Mouse (Mus musculus) midbrain, embryonic 12.5 days (tissue): ENCODE results near the gene Chst11. TPM values are rescaled to one million over a fixed set of nuclear protein-coding genes. Genes with fewer than 3 reads are reported as not detected.

Source experiments
- ATAC-seq: fragments of 200-750 bp; cut with Nextera tagmentation; 2 replicates; pipeline ENCODE4 v1.8.0; 2017; ENCODE audit warnings: low read depth, moderate TSS enrichment, moderate library complexity; ENCODE audit not compliant: low FRiP score
- H3K27ac ChIP-seq: fragments of 300-500 bp; sonication (generic); replicated peaks from 2 replicates; pipeline ENCODE4 v1.5.1; 2016; ENCODE audit warnings: mild to moderate bottlenecking
- H3K27me3 ChIP-seq: fragments of 300-500 bp; sonication (generic); 2 replicates; pipeline ENCODE4 v1.6.1; 2016; ENCODE audit warnings: mild to moderate bottlenecking
- H3K36me3 ChIP-seq: fragments of 300-500 bp; sonication (generic); 2 replicates; pipeline ENCODE4 v1.6.1; 2016
- H3K4me1 ChIP-seq: fragments of 300-500 bp; sonication (generic); 2 replicates; pipeline ENCODE4 v1.6.1; 2016
- H3K4me2 ChIP-seq: fragments of 300-500 bp; sonication (generic); replicated peaks from 2 replicates; pipeline ENCODE4 v1.6.1; 2016; ENCODE audit warnings: mild to moderate bottlenecking, moderate library complexity
- H3K4me3 ChIP-seq: fragments of 300-500 bp; sonication (generic); 2 replicates; pipeline ENCODE4 v1.5.1; 2016; ENCODE audit warnings: mild to moderate bottlenecking
- H3K9ac ChIP-seq: fragments of 300-500 bp; sonication (generic); replicated peaks from 2 replicates; pipeline ENCODE4 v1.6.1; 2016; ENCODE audit warnings: mild to moderate bottlenecking, moderate library complexity
- H3K9me3 ChIP-seq: fragments of 300-500 bp; sonication (generic); 2 replicates; pipeline ENCODE4 v1.6.1; 2016; ENCODE audit warnings: mild to moderate bottlenecking
- WGBS: fragments of 180-500 bp; shearing (Covaris S2); methylation state at CpG from one replicate; pipeline ENCODE4 v1.1.7; 2016; 5-methylcytosine and 5-hydroxymethylcytosine counted together
- polyA plus RNA-seq: library from polyadenylated mRNA; unstranded; fragments of >200 nt; fragmentation: Nextera tagmentation; extraction: Ambion mirVana; gene quantifications from 2 replicates; pipeline ENCODE4 v1.2.1, GENCODE M21; 2016

Chst11 gene
- polyA plus RNA-seq, 1 experiment from 2014 or later, result 2.3 TPM

DNA sequence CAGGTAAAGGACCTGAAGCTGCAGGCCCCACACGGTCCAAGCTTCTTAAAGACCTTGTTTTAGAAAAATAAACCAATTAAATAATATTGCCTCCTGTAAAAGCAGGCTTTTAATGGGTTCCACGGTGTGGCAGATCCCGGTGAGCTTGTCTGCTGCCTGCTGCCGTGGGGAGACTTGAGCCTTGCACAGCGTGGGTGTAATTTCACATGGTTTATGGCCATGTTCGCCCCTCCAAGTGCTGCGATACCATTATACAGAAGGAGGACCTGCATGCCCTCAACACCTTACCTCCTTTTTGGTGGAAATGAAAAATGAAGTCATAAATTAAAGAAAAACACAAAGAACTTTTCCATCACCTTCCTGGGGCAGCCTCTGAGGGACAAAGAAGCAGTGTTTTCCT lies 103.0 kb downstream of the Chst11 start:
- peaks cover 33% of the 10 kb centered on the region for H3K4me1 ChIP-seq
- peak overlapping the region; percentile 35; the same call in 1 of the 2 replicates for H3K27ac ChIP-seq
- H3K4me2 ChIP-seq, result no peak overlapping the region
- H3K9me3 ChIP-seq, result no peaks in the 10 kb centered on the region
- no peaks in the 10 kb centered on the region for H3K27me3 ChIP-seq
- WGBS, result 80% methylated on average over 7 of the region's 7 CpGs
- no peak overlapping the region for H3K4me3 ChIP-seq
- no peaks in the 10 kb centered on the region for H3K36me3 ChIP-seq
- no peak for ATAC-seq
- H3K9ac ChIP-seq, result no peak overlapping the region

GRCm38 (mm10) chr10:83088826-83089225 lies 103.5 kb downstream of the Chst11 start:
- H3K27ac ChIP-seq, result peak overlapping the region; percentile 35
- no peak overlapping the region for H3K9ac ChIP-seq
- H3K4me2 ChIP-seq, result no peak overlapping the region
- WGBS, result 30% methylated on average over 2 of the region's 2 CpGs
- no peak overlapping the region for H3K4me3 ChIP-seq
- no peaks in the 10 kb centered on the region for H3K27me3 ChIP-seq
- peaks cover 32% of the 10 kb centered on the region for H3K4me1 ChIP-seq
- H3K9me3 ChIP-seq, result no peaks in the 10 kb centered on the region
- ATAC-seq, result no peak
- H3K36me3 ChIP-seq, result no peaks in the 10 kb centered on the region

GRCm38 (mm10) chr10:83090185-83090584 lies 104.9 kb downstream of the Chst11 start:
- H3K4me3 ChIP-seq, result no peak overlapping the region
- H3K27ac ChIP-seq, result no peak overlapping the region
- ATAC-seq, result no peak
- H3K4me2 ChIP-seq, result no peak overlapping the region
- H3K4me1 ChIP-seq, result peaks cover 30% of the 10 kb centered on the region
- no peaks in the 10 kb centered on the region for H3K9me3 ChIP-seq
- H3K36me3 ChIP-seq, result no peaks in the 10 kb centered on the region
- no peak overlapping the region for H3K9ac ChIP-seq
- WGBS, result 91% methylated on average over 8 of the region's 8 CpGs
- H3K27me3 ChIP-seq, result no peaks in the 10 kb centered on the region

- peaks cover 31% of the 10 kb centered on the region for H3K4me1 ChIP-seq
Measured at GRCm38 (mm10) chr10:83093705-83094104, 108.4 kb downstream of the Chst11 start.

DNA sequence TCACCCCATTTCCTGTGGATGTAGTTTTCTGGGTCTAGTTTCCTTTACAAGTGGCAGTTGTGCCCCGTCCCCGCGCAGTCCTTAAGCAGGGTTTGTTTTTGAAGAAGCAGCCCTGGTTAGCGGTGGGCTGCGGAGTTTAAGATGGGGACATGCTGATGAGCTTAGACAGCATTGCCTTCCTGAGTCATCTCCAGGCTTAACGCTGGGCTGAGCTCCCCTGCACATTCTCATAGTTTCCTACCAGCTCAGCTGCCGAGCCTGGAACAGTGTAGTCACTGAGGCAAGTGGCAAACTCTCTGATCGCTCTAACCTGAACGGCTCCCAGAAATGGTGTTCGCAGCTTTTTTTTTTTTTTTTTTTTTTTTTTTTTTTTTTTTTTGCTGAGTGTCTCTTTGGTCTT lies 109.0 kb downstream of the Chst11 start:
- Histone ChIP-seq H3K27ac (no peak overlapping the region), H3K4me1 (peaks cover 30% of the 10 kb centered on the region), H3K4me3 (no peak overlapping the region), H3K27me3 (no peaks in the 10 kb centered on the region), H3K9ac (no peak overlapping the region), H3K4me2 (no peak overlapping the region), H3K9me3 (no peaks in the 10 kb centered on the region), H3K36me3 (no peaks in the 10 kb centered on the region)
- ATAC-seq, result no peak
- 86% methylated on average over 10 of the region's 10 CpGs for WGBS

More at GRCm38 (mm10) chr10:83093705-83094104, 108.4 kb downstream of the Chst11 start:
- Histone ChIP-seq H3K4me2 (no peak overlapping the region), H3K27ac (no peak overlapping the region), H3K36me3 (no peaks in the 10 kb centered on the region), H3K4me3 (no peak overlapping the region), H3K9ac (no peak overlapping the region), H3K27me3 (no peaks in the 10 kb centered on the region), H3K9me3 (no peaks in the 10 kb centered on the region)
- ATAC-seq, result no peak
- WGBS, result 91% methylated on average over 6 of the region's 6 CpGs

DNA sequence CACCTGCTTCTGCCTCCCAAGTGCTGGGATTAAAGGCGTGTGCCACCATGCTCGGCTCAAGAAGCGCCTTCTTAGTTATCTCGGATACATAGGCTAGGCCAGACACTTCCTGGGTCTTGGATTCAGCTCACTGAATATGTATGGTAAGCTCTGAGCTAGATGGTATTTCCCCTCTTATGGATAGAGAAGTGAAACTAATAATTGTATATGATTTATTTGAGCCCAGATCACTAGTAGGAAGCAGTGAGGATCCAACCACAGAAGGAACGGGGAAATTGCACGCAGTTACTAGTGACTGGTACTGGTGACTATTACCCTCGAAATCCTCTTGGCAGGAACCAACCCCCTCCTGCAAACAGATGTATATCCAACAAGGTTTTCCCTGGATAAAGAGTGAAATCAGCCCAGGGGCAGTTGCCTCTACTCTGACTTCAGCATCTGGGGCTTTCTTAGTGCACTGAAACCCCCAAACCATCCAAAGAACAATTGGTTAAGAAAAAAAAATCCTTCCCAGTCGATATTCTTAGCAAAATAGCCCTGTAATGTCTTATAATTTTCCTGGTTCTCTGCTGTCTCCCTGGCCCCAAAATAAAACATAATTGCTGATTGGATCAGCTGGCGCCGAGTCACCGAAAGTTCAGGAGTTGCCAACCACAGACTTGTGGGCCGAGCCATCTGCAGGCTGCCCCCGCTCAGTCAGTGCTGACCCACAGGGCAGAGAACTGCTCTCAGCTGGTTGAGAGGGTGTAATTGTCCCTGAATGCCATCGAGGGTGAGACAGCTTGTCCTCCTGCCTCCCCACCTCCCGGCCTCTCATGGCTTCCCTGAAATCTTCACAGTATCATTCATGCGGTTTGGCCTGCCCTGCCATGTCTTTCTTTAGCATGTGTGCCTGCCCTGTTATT lies 109.8 kb downstream of the Chst11 start:
- whole genome bisulfite sequencing, result 78% methylated on average over 16 of the region's 16 CpGs
- Histone ChIP-seq H3K27me3 (no peaks in the 10 kb centered on the region), H3K9me3 (no peaks in the 10 kb centered on the region), H3K4me2 (no peak overlapping the region), H3K36me3 (no peaks in the 10 kb centered on the region), H3K9ac (no peak overlapping the region), H3K4me3 (no peak overlapping the region), H3K27ac (no peak overlapping the region), H3K4me1 (peaks cover 27% of the 10 kb centered on the region)
- ATAC-seq, result no peak

DNA sequence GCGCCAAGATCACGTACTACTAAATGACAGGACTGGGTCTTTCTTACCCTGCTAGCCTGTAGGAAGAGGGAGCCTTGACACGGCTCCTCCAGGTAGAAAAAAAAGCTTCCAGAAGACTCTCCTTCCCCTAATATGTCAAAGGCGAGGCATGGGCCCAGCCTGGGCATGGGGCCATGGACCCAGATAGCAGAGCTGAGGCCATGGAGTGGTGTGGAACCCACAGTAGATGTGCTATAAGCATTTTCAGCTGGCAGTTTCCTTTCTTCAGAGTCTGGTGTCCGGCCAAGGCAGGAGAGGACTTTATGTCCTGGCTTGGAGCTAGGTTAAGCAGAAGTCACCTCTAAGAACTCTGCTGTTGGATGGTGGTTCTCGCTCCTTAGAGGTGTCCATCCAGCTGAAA lies 111.0 kb downstream of the Chst11 start:
- Histone ChIP-seq H3K4me1 (peaks cover 25% of the 10 kb centered on the region), H3K4me3 (no peak overlapping the region), H3K9me3 (no peaks in the 10 kb centered on the region), H3K36me3 (no peaks in the 10 kb centered on the region), H3K9ac (no peak overlapping the region), H3K27me3 (no peaks in the 10 kb centered on the region), H3K4me2 (no peak overlapping the region), H3K27ac (no peak overlapping the region)
- 91% methylated on average over 6 of the region's 6 CpGs for WGBS
- ATAC-seq, result no peak

DNA sequence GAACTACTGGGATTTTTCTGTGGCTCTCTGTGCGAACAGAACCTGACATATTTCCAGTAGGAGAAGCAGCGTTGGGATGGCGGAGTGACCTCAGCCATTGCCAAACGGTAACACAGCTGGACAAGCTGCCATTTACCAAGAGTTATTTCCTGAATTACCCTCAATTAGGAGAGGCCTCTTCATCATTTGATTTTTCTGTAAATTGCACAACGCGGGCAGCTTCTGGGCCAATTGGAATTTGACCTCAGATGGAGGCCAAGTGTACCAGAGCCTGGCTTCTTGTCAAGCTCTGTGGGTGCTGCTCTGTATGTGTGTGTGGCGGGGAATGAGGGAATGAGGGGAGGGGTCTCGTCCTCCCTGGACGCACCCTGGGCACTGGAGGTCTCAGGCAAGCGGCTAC lies 113.6 kb downstream of the Chst11 start:
- H3K27me3 ChIP-seq, result 0 out of 2 replicates have a peak, but pooled peaks cover 5% of the 10 kb centered on the region
- no peak for ATAC-seq
- no peaks in the 10 kb centered on the region for H3K36me3 ChIP-seq
- peaks cover 48% of the 10 kb centered on the region for H3K4me1 ChIP-seq
- WGBS, result 79% methylated on average over 10 of the region's 10 CpGs
- H3K4me2 ChIP-seq, result no peak overlapping the region
- no peak overlapping the region for H3K27ac ChIP-seq
- no peaks in the 10 kb centered on the region for H3K9me3 ChIP-seq
- no peak overlapping the region for H3K4me3 ChIP-seq
- H3K9ac ChIP-seq, result no peak overlapping the region

GRCm38 (mm10) chr10:83099669-83100068 lies 114.4 kb downstream of the Chst11 start:
- H3K27ac ChIP-seq, result no peak overlapping the region
- ATAC-seq, result no peak
- H3K4me3 ChIP-seq, result no peak overlapping the region
- 0 out of 2 replicates have a peak, but pooled peaks cover 12% of the 10 kb centered on the region for H3K27me3 ChIP-seq
- H3K4me1 ChIP-seq, result peaks cover 55% of the 10 kb centered on the region
- WGBS, result 83% methylated on average over 3 of the region's 3 CpGs
- H3K9ac ChIP-seq, result no peak overlapping the region
- no peaks in the 10 kb centered on the region for H3K9me3 ChIP-seq
- H3K4me2 ChIP-seq, result no peak overlapping the region
- no peaks in the 10 kb centered on the region for H3K36me3 ChIP-seq

GRCm38 (mm10) chr10:83100890-83101289 lies 115.6 kb downstream of the Chst11 start:
- Histone ChIP-seq H3K4me1 (peaks cover 67% of the 10 kb centered on the region), H3K36me3 (no peaks in the 10 kb centered on the region), H3K9me3 (no peaks in the 10 kb centered on the region), H3K4me3 (no peak overlapping the region), H3K27ac (no peak overlapping the region), H3K9ac (no peak overlapping the region), H3K4me2 (no peak overlapping the region), H3K27me3 (0 out of 2 replicates have a peak, but pooled peaks cover 12% of the 10 kb centered on the region)
- 68% methylated on average over 8 of the region's 8 CpGs for WGBS
- ATAC-seq, result no peak

DNA sequence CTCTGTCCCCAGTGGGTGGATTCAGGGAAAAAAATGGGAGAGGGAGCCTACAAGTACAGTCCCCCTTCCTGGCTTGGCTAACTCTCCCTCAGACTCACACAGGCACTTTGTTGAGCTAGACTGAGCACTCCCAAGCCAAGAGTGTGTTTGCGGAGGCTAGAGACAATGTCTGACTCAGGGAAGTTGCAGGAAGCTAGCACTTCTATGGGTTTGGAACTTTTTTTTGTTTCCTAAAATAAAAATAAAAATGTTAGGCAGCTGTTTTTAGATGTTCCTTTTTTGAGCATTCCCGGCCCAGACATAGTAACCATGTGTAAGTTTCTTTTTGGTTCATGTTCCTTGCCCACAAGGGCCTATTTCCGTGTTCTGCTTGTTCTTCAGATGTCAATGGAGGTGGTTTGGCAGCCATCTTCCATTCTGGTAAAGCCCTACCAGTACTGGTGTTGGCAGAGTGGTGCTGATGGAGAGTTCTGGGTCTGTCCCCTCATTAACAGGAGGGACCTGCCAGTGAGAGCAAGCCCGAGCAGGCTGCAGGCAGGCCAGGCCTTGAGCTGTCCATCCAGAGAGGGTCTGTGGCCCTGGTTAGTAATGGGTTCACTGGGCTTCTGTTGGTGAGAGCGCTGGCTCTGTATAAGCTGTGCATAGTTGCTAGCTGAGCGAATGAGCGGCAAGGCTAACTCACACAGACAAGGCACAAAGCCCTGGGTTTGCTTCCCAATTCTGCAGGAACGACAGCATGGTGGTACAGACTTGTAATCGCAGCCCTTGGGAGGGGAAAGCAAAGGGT lies 116.3 kb downstream of the Chst11 start:
- Histone ChIP-seq H3K27me3 (peaks cover 15% of the 10 kb centered on the region; the same call in 1 of the 2 replicates), H3K36me3 (no peaks in the 10 kb centered on the region), H3K9ac (no peak overlapping the region), H3K4me1 (peaks cover 75% of the 10 kb centered on the region), H3K9me3 (no peaks in the 10 kb centered on the region), H3K4me3 (no peak overlapping the region), H3K27ac (no peak overlapping the region), H3K4me2 (no peak overlapping the region)
- ATAC-seq, result no peak
- WGBS, result 79% methylated on average over 9 of the region's 9 CpGs

DNA sequence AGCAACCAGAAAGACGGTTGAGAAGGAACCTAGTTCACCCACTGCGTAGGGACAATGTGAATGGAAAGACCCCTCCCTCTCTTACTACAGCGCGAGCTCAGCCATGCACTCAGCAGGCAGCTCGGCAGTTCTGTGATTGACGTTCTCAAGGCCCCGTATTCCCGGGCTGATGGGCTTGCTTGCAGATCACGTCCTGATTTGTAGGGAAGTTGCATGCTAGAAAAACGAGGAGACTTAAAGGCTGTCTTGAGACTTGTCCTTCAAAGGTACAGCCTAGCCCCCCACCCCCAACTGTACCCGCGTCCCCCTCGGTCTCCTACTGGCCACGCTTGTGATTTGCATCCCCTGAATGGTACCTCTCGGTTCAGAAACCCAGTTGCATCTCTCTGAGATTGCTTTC lies 117.4 kb downstream of the Chst11 start:
- WGBS, result 27% methylated on average over 15 of the region's 15 CpGs
- no peaks in the 10 kb centered on the region for H3K9me3 ChIP-seq
- H3K4me1 ChIP-seq, result peaks cover 76% of the 10 kb centered on the region
- H3K36me3 ChIP-seq, result no peaks in the 10 kb centered on the region
- no peak overlapping the region for H3K4me3 ChIP-seq
- ATAC-seq, result peak; percentile 32
- peak overlapping the region; percentile 26 for H3K4me2 ChIP-seq
- H3K27ac ChIP-seq, result peak overlapping the region; percentile 75
- H3K27me3 ChIP-seq, result peaks cover 15% of the 10 kb centered on the region; the same call in 1 of the 2 replicates
- no peak overlapping the region for H3K9ac ChIP-seq
